Mouse (Mus musculus): ENCODE measurements around the gene Dock6. TPM values are rescaled to one million over a fixed set of nuclear protein-coding genes. Genes with fewer than 3 reads are reported as not detected.
"Not testable (repeated sequence)": the region's sequence is repeated elsewhere in the genome, so short reads cannot be mapped to it uniquely, and the experiment has no call there.

Dock6 gene
- polyA plus RNA-seq, 1 experiment from 2014 or later: 13.5 TPM

DNA sequence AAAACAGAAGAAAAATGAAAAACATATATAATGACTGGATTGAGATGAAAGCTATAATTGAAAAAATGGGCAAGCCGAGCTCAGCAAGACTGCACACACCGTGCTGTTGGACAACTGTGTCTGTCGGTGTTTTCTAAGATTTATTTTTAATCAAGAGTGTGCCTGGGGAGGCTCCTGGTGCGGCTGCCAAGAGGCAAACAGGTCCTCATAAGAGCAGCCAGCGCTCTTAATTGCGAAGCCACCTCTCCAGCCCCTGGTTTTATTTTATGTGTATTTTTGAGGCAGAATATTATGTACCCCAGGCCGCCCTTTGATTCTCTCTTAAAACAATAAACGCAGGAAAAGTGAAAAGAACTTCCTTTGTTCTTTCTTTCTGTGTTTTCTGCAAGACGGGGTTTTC lies 64.2 kb downstream of the Dock6 start:
- DNase-seq (ENCODE audit: low spot score): no peak
- ATAC-seq (ENCODE audit: low FRiP score, low TSS enrichment): no peak
- Histone ChIP-seq H3K4me3 (ENCODE audit: low read depth, low read length) (no peak overlapping the region), H3K27ac (replicated peaks) (peak overlapping the region; percentile 69; the same call in 1 of the 2 replicates), H3K4me1 (replicated peaks; ENCODE audit: control insufficient read depth, insufficient read depth) (0 out of 2 replicates have a peak, but pooled peaks cover 2% of the 10 kb centered on the region), H3K4me2 (replicated peaks; ENCODE audit: low read depth) (no peak overlapping the region), H3K36me3 (ENCODE audit: control insufficient read depth, insufficient read depth, low read length) (peaks cover 10% of the 10 kb centered on the region; the same call in 1 of the 2 replicates), H3K9me3 (ENCODE audit: control insufficient read depth, low read length) (no peaks in the 10 kb centered on the region), H3K9ac (ENCODE audit: low read length) (no peak overlapping the region), H3K27me3 (ENCODE audit: control insufficient read depth, insufficient read depth, low read length) (no peaks in the 10 kb centered on the region)
- 64% methylated on average over 9 of the region's 9 CpGs for WGBS
- TF ChIP-seq EP300 (optimal IDR thresholded peaks at IDR 0.05): no peak
- TF ChIP-seq CTCF (IDR thresholded peaks at IDR 0.05; ENCODE audit: low read depth): no peak

DNA sequence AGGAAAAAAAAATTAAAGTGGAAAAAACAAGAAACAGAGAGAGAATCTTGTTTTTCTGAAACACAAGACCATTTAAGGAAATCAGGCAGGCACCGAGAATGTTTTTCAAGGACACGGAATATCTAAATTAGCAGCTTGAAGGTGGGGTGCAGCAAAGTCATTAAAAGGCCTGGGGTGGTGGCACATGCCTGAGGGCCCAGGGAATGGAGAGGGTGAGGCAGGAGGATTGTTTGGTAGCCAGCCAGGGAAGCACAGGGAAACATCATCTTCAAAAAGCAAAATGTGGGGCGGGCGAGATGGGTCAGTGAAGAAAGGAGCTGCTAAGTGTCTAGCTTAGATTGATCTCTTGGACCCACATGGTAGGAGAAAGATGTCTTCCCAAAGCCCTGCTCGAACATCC lies 64.8 kb downstream of the Dock6 start:
- WGBS: 72% methylated on average over 5 of the region's 5 CpGs
- H3K4me1 ChIP-seq (replicated peaks; ENCODE audit: control insufficient read depth, insufficient read depth): 0 out of 2 replicates have a peak, but pooled peaks cover 2% of the 10 kb centered on the region
- no peak overlapping the region for H3K4me2 ChIP-seq (replicated peaks; ENCODE audit: low read depth)
- no peaks in the 10 kb centered on the region for H3K9me3 ChIP-seq (ENCODE audit: control insufficient read depth, low read length)
- ATAC-seq (ENCODE audit: low FRiP score, low TSS enrichment) (no peak), DNase-seq (ENCODE audit: low spot score) (no peak)
- H3K27me3 ChIP-seq (ENCODE audit: control insufficient read depth, insufficient read depth, low read length): no peaks in the 10 kb centered on the region
- peak overlapping the region; percentile 69 for H3K27ac ChIP-seq (replicated peaks)
- H3K4me3 ChIP-seq (ENCODE audit: low read depth, low read length): no peak overlapping the region
- no peak overlapping the region for H3K9ac ChIP-seq (ENCODE audit: low read length)
- peaks cover 10% of the 10 kb centered on the region; the same call in 1 of the 2 replicates for H3K36me3 ChIP-seq (ENCODE audit: control insufficient read depth, insufficient read depth, low read length)
- TF ChIP-seq EP300 (optimal IDR thresholded peaks at IDR 0.05) (no peak), CTCF (IDR thresholded peaks at IDR 0.05; ENCODE audit: low read depth) (no peak)

DNA sequence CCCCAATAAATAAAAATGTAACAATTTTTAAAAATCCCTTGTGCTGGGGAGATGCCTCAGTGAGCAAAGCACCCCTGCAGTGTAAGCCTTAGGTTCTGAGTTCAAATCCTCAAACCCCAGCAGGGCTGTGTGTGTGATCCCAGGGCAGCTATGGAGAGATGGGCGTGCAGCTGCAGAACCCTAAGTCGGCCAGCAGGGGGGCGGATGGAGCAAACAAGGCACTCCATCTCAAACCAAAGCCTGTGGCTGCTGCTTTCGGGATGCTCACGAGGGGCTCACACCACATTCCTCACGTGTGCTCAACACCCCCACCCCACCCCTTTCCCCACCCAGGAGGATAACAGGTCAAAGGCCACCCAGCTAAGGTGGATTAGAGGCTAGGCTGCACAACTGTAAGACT lies 65.5 kb downstream of the Dock6 start:
- WGBS: 14% methylated on average over 6 of the region's 6 CpGs
- Histone ChIP-seq H3K27ac (replicated peaks) (peak overlapping the region; percentile 69), H3K36me3 (ENCODE audit: control insufficient read depth, insufficient read depth, low read length) (peaks cover 10% of the 10 kb centered on the region; the same call in 1 of the 2 replicates), H3K4me1 (replicated peaks; ENCODE audit: control insufficient read depth, insufficient read depth) (no peaks in the 10 kb centered on the region), H3K27me3 (ENCODE audit: control insufficient read depth, insufficient read depth, low read length) (no peaks in the 10 kb centered on the region), H3K4me2 (replicated peaks; ENCODE audit: low read depth) (no peak overlapping the region), H3K9me3 (ENCODE audit: control insufficient read depth, low read length) (no peaks in the 10 kb centered on the region), H3K9ac (ENCODE audit: low read length) (no peak overlapping the region), H3K4me3 (ENCODE audit: low read depth, low read length) (no peak overlapping the region)
- TF ChIP-seq CTCF (IDR thresholded peaks at IDR 0.05; ENCODE audit: low read depth) (peak; percentile 82), EP300 (optimal IDR thresholded peaks at IDR 0.05) (no peak)
- DNase-seq (ENCODE audit: low spot score): peak; percentile 78
- ATAC-seq (ENCODE audit: low FRiP score, low TSS enrichment): peak; percentile 59; the same call in 1 of the 2 replicates

DNA sequence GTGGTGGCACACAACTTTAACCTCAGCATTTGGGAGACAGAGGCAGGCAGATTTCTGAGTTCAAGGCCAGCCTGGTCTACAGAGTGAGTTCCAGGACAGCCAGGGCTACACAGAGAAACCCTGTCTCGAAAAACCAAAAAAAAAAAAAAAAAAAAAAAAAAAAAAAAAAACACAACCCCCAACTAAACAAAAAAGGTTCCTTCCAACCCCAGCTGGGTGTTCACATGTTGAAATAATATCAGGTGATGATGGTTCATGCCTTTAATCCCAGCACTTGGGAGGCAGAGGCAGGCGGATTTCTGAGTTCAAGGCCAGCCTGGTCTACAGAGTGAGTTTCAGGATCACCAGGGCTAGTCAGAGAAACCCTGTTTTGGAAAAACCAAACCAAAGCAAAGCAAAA lies 66.1 kb downstream of the Dock6 start:
- not testable (repeated sequence) for H3K4me1 ChIP-seq (replicated peaks; ENCODE audit: control insufficient read depth, insufficient read depth); H3K27ac ChIP-seq (replicated peaks); H3K9me3 ChIP-seq (ENCODE audit: control insufficient read depth, low read length); H3K4me2 ChIP-seq (replicated peaks; ENCODE audit: low read depth); H3K4me3 ChIP-seq (ENCODE audit: low read depth, low read length); H3K9ac ChIP-seq (ENCODE audit: low read length); H3K27me3 ChIP-seq (ENCODE audit: control insufficient read depth, insufficient read depth, low read length); DNase-seq (ENCODE audit: low spot score); ATAC-seq (ENCODE audit: low FRiP score, low TSS enrichment)
- H3K36me3 ChIP-seq (ENCODE audit: control insufficient read depth, insufficient read depth, low read length): peaks cover 13% of the 10 kb centered on the region; the same call in 1 of the 2 replicates
- 81% methylated on average over 1 of the region's 2 CpGs for WGBS

DNA sequence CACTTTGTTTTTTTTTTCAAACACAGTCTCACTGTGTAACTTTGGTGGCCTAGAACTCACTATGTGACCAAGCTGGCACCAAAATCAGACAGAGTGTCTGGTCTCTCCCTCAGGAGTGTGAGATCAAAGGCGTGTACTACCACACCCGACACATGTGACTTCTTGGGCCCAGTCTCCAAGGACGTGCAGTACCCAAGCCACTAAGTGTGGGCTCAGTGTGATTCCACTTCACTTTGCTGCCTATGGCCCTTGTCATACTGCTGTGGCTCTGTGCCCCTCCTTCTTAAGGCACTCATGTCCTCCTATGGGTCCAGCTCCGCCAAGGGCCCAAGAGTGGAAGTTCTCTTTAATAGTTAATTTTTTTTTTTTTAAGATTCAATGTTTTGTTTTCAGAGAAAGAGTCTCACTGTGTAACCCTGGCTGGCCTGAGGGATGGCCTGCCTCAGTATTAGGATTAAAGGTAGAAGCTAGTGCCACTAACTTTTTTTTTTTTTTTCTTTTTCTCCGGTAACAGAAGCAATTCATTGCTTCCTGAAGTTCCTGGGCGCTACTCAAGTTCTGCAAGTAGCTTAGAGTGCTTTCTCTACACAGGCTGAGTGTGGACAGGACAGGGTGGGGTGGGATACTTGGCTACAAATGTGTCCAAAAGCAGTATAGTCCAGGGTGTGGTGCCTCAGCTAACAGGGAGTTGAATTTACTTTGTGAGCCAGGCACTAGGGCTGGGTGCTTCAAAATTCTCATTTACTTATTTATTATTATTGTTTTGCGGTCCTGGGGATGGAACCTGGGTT lies 67.7 kb downstream of the Dock6 start:
- TF ChIP-seq EP300 (optimal IDR thresholded peaks at IDR 0.05): no peak
- no peak for TF ChIP-seq CTCF (IDR thresholded peaks at IDR 0.05; ENCODE audit: low read depth)
- H3K9ac ChIP-seq (ENCODE audit: low read length): peak overlapping the region; percentile 18; the same call in 1 of the 2 replicates
- no peak for DNase-seq (ENCODE audit: low spot score)
- H3K4me1 ChIP-seq (replicated peaks; ENCODE audit: control insufficient read depth, insufficient read depth): no peaks in the 10 kb centered on the region
- no peaks in the 10 kb centered on the region for H3K27me3 ChIP-seq (ENCODE audit: control insufficient read depth, insufficient read depth, low read length)
- H3K27ac ChIP-seq (replicated peaks): no peak overlapping the region
- H3K4me3 ChIP-seq (ENCODE audit: low read depth, low read length): no peak overlapping the region
- H3K36me3 ChIP-seq (ENCODE audit: control insufficient read depth, insufficient read depth, low read length): peaks cover 21% of the 10 kb centered on the region
- WGBS: 61% methylated on average over 7 of the region's 7 CpGs
- no peak overlapping the region for H3K4me2 ChIP-seq (replicated peaks; ENCODE audit: low read depth)
- ATAC-seq (ENCODE audit: low FRiP score, low TSS enrichment): peak; percentile 39; the same call in 1 of the 2 replicates
- H3K9me3 ChIP-seq (ENCODE audit: control insufficient read depth, low read length): no peaks in the 10 kb centered on the region

All from stomach, postnatal 0 days (tissue).